Mouse (Mus musculus) layer of hippocampus, postnatal 25 days (tissue): ENCODE measurements around the gene Fam174b. TPM values are rescaled to one million over a fixed set of nuclear protein-coding genes. Genes with fewer than 3 reads are reported as not detected.

Experiments used
- DNase-seq, 2 experiments: peaks; one replicate each; pipeline ENCODE4 v3.0.0; 2022; ENCODE audit warnings: mixed read lengths in 2 of 2, low spot score in 1 of 2; ENCODE audit errors: extremely low spot score in 1 of 2
- microRNA-seq, 2 experiments: library from miRNA; unstranded; fragments of <30 nt; microRNA quantifications; one replicate each; pipeline ENCODE4 v1.2.0; 2021
- total RNA-seq, 2 experiments: library from RNA; stranded (reverse); gene quantifications; 2 replicates each; pipeline ENCODE4 v1.2.3; 2021

The Fam174b gene
- total RNA-seq, 2 experiments from 2014 or later: 29.2 to 29.6 TPM

- no peak for DNase-seq
These were observed 71.3 kb downstream of the Fam174b start for GRCm38 (mm10) chr7:73811439-73811838.

DNA sequence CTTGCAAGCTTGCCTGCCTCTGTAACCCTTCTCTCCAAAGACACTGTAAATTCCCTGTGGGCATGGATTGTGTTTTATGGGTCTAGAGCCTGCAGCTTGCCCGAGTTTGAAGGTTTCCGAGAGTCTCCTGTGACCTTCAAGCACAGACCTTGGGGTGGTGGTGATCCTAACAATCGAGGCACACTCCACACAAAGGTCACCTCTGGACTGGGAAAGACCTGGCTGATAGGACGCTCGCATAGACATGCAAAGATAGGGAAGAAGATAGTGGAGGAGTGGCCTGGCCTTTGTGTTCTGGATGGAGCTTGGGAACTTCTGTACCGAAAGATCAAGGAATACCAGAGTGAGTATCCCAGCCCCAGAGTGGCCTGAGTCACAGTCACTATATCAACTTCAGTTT, 72.1 kb downstream of the Fam174b start:
- no peak for DNase-seq

DNA sequence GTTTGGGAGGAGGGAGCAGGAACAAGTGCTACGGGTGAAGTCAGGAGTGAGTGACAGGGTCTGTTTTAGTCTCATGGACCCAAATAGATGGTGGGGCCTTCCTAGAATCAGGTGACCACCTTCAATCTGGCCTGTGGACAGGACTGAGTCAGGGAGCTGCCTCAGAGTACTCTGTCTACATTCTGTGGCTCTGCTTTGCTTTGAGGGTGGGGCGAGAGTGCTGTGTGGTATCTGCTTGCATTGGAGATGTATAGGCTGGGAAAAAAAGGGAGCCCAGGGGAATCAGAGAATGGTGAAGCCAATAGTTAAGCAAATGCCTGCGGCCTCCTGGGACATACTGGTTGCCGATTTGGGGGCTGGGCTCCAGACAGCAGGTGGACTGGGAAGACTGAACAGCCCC, 73.8 kb downstream of the Fam174b start:
- no peak for DNase-seq

DNA sequence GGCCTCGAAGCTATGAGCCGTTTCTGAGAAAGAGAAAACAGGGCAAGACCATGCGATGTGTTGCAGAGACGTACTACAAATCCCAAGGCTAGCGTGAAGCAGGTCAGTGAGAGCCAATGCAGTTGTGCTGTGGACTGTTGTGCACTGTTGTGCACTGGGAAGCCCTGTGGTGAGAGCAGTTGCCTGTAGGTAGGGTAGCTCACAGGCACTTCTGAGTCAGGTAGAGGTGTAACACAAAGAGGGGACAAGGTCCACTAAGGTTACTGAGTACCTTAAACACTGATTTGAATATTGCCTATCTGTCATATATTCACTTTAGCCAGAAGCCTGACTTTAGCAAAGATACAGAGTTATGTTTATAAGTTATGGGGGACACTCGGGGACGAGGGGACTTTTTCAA, 74.4 kb downstream of the Fam174b start:
- no peak for DNase-seq

DNA sequence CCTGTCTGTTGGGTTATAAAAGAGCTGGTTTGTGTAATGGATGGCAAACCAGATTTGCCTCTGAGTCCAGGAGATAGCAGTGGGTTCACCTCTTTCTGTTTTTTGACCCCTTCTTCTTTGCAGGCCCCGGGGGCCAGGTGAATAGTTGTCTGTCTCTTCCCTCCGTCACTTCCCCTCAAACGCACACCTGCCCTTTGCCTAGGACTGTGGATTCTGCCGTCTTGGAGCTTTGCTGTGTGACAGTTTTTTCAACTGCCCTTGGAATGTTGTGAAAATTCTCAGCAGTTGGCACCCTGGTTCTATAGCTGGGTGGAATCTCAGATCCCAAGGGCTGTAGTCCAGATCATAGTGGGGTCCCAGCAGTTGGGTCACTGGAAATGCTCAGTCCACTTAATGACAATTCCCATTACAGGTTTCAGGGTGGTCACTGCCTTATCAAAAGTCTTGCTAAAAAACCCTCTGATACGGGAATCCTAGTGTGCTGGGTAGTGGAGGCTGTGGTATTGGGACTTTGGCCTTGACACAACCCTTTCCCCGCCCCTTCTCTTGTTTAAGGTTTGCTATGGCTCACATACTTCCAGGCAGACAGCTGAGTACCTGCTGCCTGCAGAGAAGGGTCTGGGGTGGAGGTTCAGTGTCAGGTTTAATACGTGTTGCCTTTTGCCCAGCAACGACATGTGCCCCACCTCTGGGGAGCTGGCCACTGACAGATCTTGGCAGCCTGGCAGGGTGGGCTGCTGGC, 76.3 kb downstream of the Fam174b start:
- DNase-seq: no peak

DNA sequence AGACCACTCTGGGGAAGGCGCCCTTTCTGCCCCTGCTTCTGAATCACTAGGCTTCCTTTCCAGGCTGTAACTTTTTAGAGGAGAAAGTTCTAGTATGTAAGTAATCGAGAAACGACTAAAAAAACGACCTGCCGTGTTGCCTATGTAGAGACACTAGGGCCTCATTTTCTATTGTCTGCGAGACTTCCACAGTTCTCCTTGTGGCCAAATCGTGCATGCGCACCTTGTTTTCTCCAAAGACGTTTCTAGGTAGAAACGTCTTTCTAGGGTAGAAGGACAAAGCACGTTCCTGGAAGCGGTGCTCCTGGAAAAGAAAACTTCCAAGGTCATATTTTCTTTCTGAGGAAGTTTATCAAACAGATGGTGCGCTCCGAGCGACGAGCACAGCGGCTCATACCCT, 79.3 kb downstream of the Fam174b start:
- no peak for DNase-seq

Small RNA genes within 50 kb of the gene (microRNA-seq; reads per million reads assigned to microRNA genes)
- gene Mir7234: 0 reads per million in 2 experiments

Other genes starting within 250 kb of the Fam174b start
- 10 to 100 TPM; 44.2 to 53.1 TPM for gene Chd2, start 198.5 kb upstream of the Fam174b start, total RNA-seq